8 mouse cellular contexts compared by ENCODE assay signal in genomic region chr2:135797677-135798546, GRCm38 (mm10).
DNase-seq lines count a peak whose midpoint lies in the region; ATAC-seq lines count a peak whose summit lies in the region.

No protein-coding gene starts in this region.

- ATAC-seq in neural tube, embryonic 12.5 days (ENCODE audit: low FRiP score, low read depth), result peak; percentile 45; the same call in 1 of the 2 replicates
- ATAC-seq in heart, embryonic 15.5 days (replicated peaks; ENCODE audit: insufficient number of reproducible peaks, insufficient read depth, low FRiP score, low read depth), result no peak
- no peak for ATAC-seq in monocyte, adult 5-6 weeks (replicated peaks; ENCODE audit: insufficient number of reproducible peaks, low FRiP score, low TSS enrichment, poor library complexity, severe bottlenecking)

- no peaks in the 10 kb centered on the region for H3K36me3 ChIP-seq in neural tube, embryonic 12.5 days
- no peaks in the 10 kb centered on the region for H3K36me3 ChIP-seq in heart, embryonic 15.5 days

- no peak overlapping the region for H3K4me2 ChIP-seq in neural tube, embryonic 12.5 days (replicated peaks)
- H3K4me2 ChIP-seq in heart, embryonic 15.5 days, result no peak overlapping the region

- DNase-seq in neural tube, embryonic 10.5 days (ENCODE audit: extremely low spot score, low spot score), result no peak
- DNase-seq in embryo, embryonic 10 days (ENCODE audit: low spot score), result peak; percentile 12
- DNase-seq in naive thymus-derived CD4-positive, alpha-beta T cell, adult 2 months (ENCODE audit: low read depth), result peak; percentile 5
- DNase-seq in left cerebral cortex, postnatal 14 days (ENCODE audit: low spot score in 2 of 2), result no peak
- DNase-seq in gastrocnemius, postnatal 4 days (ENCODE audit: low spot score in 2 of 2), result no peak

- intact Hi-C loops in left cerebral cortex, postnatal 14 days (cut with DNase I), result no loop called here

- H3K27ac ChIP-seq in neural tube, embryonic 12.5 days, result no peak overlapping the region
- peak overlapping the region; percentile 21 for H3K27ac ChIP-seq in heart, embryonic 15.5 days

- no peaks in the 10 kb centered on the region for H3K27me3 ChIP-seq in neural tube, embryonic 12.5 days (replicated peaks)
- H3K27me3 ChIP-seq in heart, embryonic 15.5 days, result no peaks in the 10 kb centered on the region

- H3K9ac ChIP-seq in neural tube, embryonic 12.5 days, result no peak overlapping the region
- no peak overlapping the region for H3K9ac ChIP-seq in heart, embryonic 15.5 days

- WGBS in neural tube, embryonic 12.5 days, result 32% methylated on average over 5 of the region's 5 CpGs
- WGBS in heart, embryonic 15.5 days, result 47% methylated on average over 5 of the region's 5 CpGs

- H3K4me1 ChIP-seq in neural tube, embryonic 12.5 days, result 0 out of 2 replicates have a peak, but pooled peaks cover 3% of the 10 kb centered on the region
- 0 out of 2 replicates have a peak, but pooled peaks cover 6% of the 10 kb centered on the region for H3K4me1 ChIP-seq in heart, embryonic 15.5 days (replicated peaks)

- no peaks in the 10 kb centered on the region for H3K9me3 ChIP-seq in neural tube, embryonic 12.5 days
- H3K9me3 ChIP-seq in heart, embryonic 15.5 days (replicated peaks), result no peaks in the 10 kb centered on the region

- H3K4me3 ChIP-seq in neural tube, embryonic 12.5 days, result no peak overlapping the region
- H3K4me3 ChIP-seq in heart, embryonic 15.5 days, result no peak overlapping the region

Comparison
In these comparisons a context has a peak if more than half of its experiments do, and no peak if none do; other contexts are left out.
1. DNase-seq: peak in embryo, embryonic 10 days (single experiment) and naive thymus-derived CD4-positive, alpha-beta T cell, adult 2 months (single experiment); none in neural tube, embryonic 10.5 days (single experiment), left cerebral cortex, postnatal 14 days (0 of 2) and gastrocnemius, postnatal 4 days (0 of 2).